Mouse (Mus musculus) embryonic fibroblast, embryonic 13.5 days (primary cell): Measurements from ENCODE around the gene Ppfibp2. TPM values are rescaled to one million over a fixed set of nuclear protein-coding genes. Genes with fewer than 3 reads are reported as not detected.

Source experiments
- H3K27ac ChIP-seq: 2 replicates; pipeline ENCODE4 v1.5.1; 2012; ENCODE audit warnings: low read length, control low read depth, inconsistent platforms; ENCODE audit not compliant: insufficient read depth
- H3K4me1 ChIP-seq: 2 replicates; pipeline ENCODE4 v1.6.1; 2011; ENCODE audit warnings: low read length; ENCODE audit not compliant: control insufficient read depth, insufficient read depth
- H3K4me3 ChIP-seq: 2 replicates; pipeline ENCODE4 v1.5.1; 2011; ENCODE audit warnings: mild to moderate bottlenecking, control low read depth, low read length; ENCODE audit not compliant: insufficient read depth
- CTCF ChIP-seq: IDR thresholded peaks from 2 replicates; pipeline ENCODE4 v1.5.1; 2011; ENCODE audit warnings: mild to moderate bottlenecking, control low read depth, low read length, moderate library complexity, borderline replicate concordance; ENCODE audit not compliant: insufficient read depth
- POLR2A ChIP-seq: IDR thresholded peaks from 2 replicates; pipeline ENCODE4 v1.6.1; 2011; ENCODE audit warnings: low read depth, mild to moderate bottlenecking, control low read depth, low read length, moderate library complexity
- polyA plus RNA-seq: library from polyadenylated mRNA; stranded (reverse); fragments of >200 nt; gene quantifications from 2 replicates; pipeline ENCODE4 v1.2.4, GENCODE M21; 2011; ENCODE audit warnings: low read depth; ENCODE audit not compliant: missing spikeins, insufficient read length

Ppfibp2 gene
- polyA plus RNA-seq, 1 experiment = 2.0 TPM

GRCm38 (mm10) chr7:107708491-107709112, 113.6 kb downstream of the Ppfibp2 start:
- TF ChIP-seq CTCF = peak; percentile 35; the same call in 1 of the 2 replicates
- TF ChIP-seq POLR2A = no peak
- H3K4me1 ChIP-seq = no peaks in the 10 kb centered on the region
- H3K4me3 ChIP-seq = no peak overlapping the region
- H3K27ac ChIP-seq = no peak overlapping the region

DNA sequence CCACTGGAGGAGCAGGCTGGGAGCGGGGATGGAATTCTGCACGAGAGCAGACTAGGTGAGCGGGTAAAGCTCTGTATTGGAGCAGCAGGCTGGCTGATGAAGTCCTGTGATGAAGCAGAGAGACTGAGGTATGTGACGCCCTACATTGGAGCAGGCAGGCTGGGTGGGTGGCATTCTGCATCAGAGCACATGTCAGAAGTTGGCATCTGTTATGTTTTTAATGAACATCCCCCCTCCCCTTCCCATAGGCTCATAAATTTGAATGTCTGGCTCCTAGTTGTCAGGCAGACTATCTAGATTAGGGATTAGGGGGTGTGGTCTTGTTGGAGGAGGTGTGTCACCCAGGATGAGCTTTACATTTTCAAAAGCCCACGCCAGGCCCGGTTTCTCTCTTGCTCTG, 117.7 kb downstream of the Ppfibp2 start:
- Histone ChIP-seq H3K4me1 (no peaks in the 10 kb centered on the region), H3K4me3 (no peak overlapping the region)

GRCm38 (mm10) chr7:107714067-107714466, 119.1 kb downstream of the Ppfibp2 start:
- H3K27ac ChIP-seq = no peak overlapping the region
- no peaks in the 10 kb centered on the region for H3K4me1 ChIP-seq
- TF ChIP-seq POLR2A = no peak
- no peak overlapping the region for H3K4me3 ChIP-seq

More for the DNA sequence above, 117.7 kb downstream of the Ppfibp2 start:
- H3K27ac ChIP-seq = no peak overlapping the region
- TF ChIP-seq POLR2A (no peak), CTCF (no peak)

DNA sequence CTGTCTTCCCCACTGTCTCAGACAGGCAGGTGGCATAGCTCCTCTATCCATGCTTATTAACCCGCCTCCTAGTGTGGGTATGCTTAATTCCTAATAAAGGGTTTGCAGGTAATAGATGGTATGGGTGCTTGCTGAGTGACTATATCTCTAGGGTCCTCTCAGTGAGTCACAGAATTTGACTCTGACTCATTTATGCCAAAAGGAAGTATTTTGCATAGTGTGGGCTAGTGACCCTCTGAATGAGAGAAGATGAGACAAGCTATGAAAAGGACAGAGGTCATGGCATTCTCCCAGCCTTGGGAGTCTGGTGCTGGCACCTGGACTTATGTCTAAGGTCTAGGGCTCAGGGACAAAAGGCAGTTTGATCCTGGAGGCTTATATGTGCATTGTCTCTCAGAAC, 125.8 kb downstream of the Ppfibp2 start:
- TF ChIP-seq POLR2A (no peak), CTCF (no peak)
- H3K27ac ChIP-seq = no peak overlapping the region
- peaks cover 7% of the 10 kb centered on the region for H3K4me1 ChIP-seq
- H3K4me3 ChIP-seq = no peak overlapping the region

- Histone ChIP-seq H3K27ac (no peak overlapping the region), H3K4me1 (peaks cover 7% of the 10 kb centered on the region), H3K4me3 (no peak overlapping the region)
- TF ChIP-seq CTCF (no peak), POLR2A (no peak)
Measured at GRCm38 (mm10) chr7:107722536-107722935, 127.5 kb downstream of the Ppfibp2 start.

DNA sequence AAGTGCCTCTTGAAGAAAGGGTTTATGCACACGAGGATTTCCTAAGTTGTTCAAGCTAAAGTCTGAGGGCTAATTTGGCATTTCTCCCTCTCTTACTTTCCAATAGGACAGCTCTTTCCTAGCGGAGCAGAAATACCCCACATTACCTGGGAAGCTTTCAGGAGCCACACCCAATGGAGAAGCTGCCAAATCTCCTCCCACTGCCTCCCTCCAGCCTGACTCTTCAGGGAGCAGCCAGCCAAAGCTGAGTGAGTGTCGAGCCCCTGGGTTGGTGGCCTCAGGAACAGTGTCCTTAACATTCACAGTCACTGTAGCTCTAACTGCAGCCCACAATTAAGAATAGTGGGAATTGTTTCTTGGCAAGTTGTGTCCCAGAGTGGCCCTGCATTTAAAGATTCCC, 132.5 kb downstream of the Ppfibp2 start:
- Histone ChIP-seq H3K4me1 (no peaks in the 10 kb centered on the region), H3K27ac (no peak overlapping the region), H3K4me3 (no peak overlapping the region)
- no peak for TF ChIP-seq POLR2A
- no peak for TF ChIP-seq CTCF

DNA sequence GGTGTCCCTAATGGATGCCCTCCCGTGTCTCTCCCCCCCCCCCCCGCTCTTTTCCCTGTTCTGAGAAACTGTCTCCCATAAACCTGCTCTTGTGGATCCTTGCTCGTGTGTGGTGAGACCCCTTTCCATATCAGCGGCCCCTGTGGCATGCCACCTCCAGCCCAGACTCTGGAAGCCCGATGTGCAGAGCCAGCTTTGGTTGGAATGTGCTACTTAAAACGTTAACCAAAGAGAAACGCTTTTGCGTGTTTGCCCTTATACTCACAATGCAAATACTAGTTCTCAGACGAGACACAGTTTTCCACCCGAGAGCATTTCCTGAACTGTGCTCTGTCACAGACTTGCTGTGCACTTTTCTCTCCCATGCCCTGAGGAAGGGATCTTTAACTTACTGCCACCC, 135.6 kb downstream of the Ppfibp2 start:
- TF ChIP-seq CTCF = no peak
- TF ChIP-seq POLR2A = no peak
- Histone ChIP-seq H3K4me1 (no peaks in the 10 kb centered on the region), H3K4me3 (no peak overlapping the region), H3K27ac (no peak overlapping the region)

DNA sequence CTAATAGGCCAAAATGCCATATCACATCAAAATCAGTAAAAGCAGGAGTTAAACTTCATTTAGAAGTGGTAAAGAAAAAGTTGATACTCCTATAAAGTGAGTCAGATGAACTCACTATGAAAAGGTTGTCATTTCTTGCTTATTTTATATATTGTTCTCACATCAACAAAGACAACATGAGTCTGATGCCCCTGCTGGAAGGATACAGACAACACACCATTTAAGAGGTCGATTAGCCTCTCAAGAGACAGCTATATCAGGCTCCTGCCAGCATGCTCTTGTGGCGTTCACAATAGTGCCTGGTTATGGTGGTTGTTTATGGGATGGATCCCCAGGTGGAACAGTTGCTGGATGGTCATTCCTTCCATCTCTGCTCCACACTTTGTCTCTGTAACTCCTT, 138.2 kb downstream of the Ppfibp2 start:
- no peak overlapping the region for H3K27ac ChIP-seq
- no peak overlapping the region for H3K4me3 ChIP-seq
- H3K4me1 ChIP-seq = no peaks in the 10 kb centered on the region
- no peak for TF ChIP-seq POLR2A

DNA sequence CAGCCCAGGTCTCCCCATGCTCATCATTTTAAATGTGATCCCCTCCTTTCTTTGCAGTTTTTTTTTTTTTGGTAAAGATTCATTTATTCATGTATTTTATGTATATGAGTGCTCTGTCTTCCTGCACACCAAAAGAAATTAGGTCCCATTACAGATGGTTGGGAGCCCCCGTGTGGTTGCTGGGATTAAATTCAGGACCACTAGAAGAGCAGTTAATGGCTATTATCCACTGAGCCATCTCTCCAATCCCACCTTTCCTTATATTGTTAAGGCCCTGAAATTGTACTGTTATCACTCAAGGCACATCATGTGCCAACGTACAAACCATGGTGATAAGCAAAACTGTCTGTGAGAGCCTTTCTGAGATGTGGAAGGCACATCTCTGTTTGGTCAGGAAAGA, 143.7 kb downstream of the Ppfibp2 start:
- H3K4me1 ChIP-seq = no peaks in the 10 kb centered on the region
- no peak overlapping the region for H3K27ac ChIP-seq
- no peak for TF ChIP-seq CTCF
- TF ChIP-seq POLR2A = no peak
- H3K4me3 ChIP-seq = no peak overlapping the region

GRCm38 (mm10) chr7:107742963-107743465, 148.0 kb downstream of the Ppfibp2 start:
- TF ChIP-seq POLR2A (no peak), CTCF (no peak)
- Histone ChIP-seq H3K27ac (no peak overlapping the region), H3K4me3 (no peak overlapping the region), H3K4me1 (no peaks in the 10 kb centered on the region)

- Histone ChIP-seq H3K27ac (no peak overlapping the region), H3K4me1 (no peaks in the 10 kb centered on the region), H3K4me3 (no peak overlapping the region)
- no peak for TF ChIP-seq POLR2A
- TF ChIP-seq CTCF = no peak
Measured at GRCm38 (mm10) chr7:107744454-107744853, 149.4 kb downstream of the Ppfibp2 start.

- no peak for TF ChIP-seq POLR2A
- TF ChIP-seq CTCF = no peak
- Histone ChIP-seq H3K4me3 (no peak overlapping the region), H3K4me1 (no peaks in the 10 kb centered on the region), H3K27ac (no peak overlapping the region)
Measured at GRCm38 (mm10) chr7:107745111-107745510, 150.1 kb downstream of the Ppfibp2 start.
